Mouse (Mus musculus) c-Kit-positive CD71-negative TER-119-negative erythroid progenitor cells, embryonic 14.5 days (primary cell): ENCODE measurements around the gene Fhit.

Source experiments
- DNase-seq: peaks from one replicate; pipeline ENCODE4 v3.0.0-alpha.2; 2013; ENCODE audit warnings: low read depth

Fhit gene

GRCm38 (mm10) chr14:9600271-9600670, 1561.6 kb downstream of the Fhit start:
- DNase-seq = no peak

DNA sequence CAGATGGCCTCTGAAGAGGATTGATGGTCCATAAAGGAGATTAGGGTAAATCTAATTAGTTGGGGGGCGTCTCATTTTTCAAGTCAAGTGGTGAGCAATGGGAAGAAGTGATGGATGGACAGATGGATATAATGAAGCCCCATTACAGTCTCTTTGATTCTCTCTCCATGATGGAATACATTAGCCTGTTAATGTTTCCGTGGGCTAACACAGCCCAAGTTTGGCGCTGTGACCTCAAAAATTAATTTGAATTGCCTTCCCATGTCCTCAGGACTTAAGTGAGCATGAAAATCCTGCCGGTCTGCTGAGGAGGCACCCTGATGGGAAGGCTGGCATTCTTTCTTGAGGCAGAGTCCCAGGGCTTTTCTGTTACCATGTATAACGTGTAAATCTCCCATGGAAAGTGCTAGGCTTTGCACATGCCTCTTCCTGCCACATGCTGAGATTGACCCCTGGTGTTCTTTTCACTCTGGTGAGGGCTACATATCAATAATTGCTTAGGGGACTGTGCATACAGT, 1564.3 kb downstream of the Fhit start:
- DNase-seq = no peak

- DNase-seq = no peak
These were observed 1572.7 kb downstream of the Fhit start for GRCm38 (mm10) chr14:9589121-9589520.

GRCm38 (mm10) chr14:9587900-9588299, 1573.9 kb downstream of the Fhit start:
- DNase-seq = no peak

- DNase-seq = no peak
These were observed 1578.3 kb downstream of the Fhit start for GRCm38 (mm10) chr14:9583227-9584155.

DNA sequence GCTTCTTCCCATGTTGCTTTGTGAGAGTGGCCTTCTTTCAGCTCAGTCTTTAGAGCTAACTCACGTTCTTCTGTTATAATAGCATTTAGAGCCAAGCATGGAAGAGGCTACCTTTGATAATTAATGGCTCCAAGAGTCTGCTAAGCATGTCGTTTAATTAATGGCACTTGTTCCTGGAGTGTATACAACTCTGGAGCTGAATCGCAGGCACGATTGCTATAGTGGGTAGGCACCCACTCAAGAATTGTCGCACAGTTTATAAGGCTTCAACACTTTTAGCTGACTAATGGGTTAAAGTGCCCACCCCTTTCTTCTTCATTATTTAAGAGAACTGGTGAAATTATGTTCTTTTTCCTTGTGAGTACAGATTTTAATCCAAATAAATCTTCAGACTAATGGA, 1605.5 kb downstream of the Fhit start:
- DNase-seq = no peak

DNA sequence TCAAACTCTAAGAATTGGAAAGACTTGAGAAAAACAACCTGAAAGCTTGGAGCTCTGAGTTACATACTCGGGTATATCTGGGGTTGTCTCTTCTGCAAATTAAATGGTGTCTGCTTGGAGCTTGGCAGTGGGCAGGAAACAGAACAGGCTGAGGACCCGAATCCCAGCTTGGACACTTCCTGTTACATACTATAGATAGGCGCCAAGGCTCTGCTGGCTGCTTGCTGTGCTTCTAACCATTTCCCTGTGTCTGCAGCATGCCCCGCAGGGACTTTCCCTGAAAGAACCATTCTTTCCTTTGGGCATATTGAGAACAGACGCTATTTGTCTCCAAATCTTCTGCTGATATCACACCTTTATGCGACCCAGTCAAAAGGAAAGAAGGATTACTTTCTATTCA, 1606.0 kb downstream of the Fhit start:
- DNase-seq = no peak

- DNase-seq = no peak
These were observed 1609.7 kb downstream of the Fhit start for GRCm38 (mm10) chr14:9552149-9552548.

DNA sequence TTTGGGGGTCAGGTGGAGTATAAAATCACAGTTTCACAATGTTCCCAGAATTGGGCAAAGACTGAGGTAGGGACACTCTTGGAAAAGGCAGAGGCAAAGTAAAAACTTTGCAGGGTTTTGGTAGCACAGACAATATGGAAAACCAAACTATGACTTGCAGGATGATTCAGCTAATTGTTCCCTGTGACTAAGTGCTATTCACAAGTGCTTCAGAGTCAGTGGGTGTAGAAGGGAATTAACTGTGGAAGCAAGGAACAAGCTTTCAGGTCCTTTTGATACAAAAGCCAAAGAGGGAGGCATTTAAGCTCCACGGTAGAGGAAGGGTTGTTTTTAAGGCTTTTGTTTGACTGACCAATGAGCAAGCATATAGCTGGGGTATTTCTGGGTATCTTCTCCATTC, 1613.9 kb downstream of the Fhit start:
- DNase-seq = no peak

- DNase-seq = no peak
These were observed 1617.5 kb downstream of the Fhit start for GRCm38 (mm10) chr14:9544364-9544763.

DNA sequence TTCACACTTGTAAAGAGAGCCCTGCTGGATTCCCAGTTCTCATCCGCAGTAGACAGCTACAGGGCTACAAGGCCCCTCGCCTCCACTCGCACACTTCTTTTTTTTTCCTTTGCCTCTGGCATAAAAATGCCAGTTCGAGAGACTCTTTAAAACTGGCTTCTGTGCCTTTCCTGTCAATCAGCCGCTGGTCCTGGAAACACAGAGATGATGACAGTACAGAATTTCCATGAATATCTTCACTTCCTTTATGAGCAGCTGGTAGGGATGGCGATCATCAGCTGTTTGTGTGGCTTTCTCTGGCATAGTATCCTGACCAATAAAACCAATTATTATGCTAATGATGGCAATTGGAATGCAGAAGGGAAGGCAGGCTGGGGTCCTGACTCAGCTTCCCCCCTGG, 1626.3 kb downstream of the Fhit start:
- no peak for DNase-seq

- no peak for DNase-seq
These were observed 1632.6 kb downstream of the Fhit start for GRCm38 (mm10) chr14:9529247-9529646.

GRCm38 (mm10) chr14:9526136-9526535, 1635.7 kb downstream of the Fhit start:
- DNase-seq = no peak

DNA sequence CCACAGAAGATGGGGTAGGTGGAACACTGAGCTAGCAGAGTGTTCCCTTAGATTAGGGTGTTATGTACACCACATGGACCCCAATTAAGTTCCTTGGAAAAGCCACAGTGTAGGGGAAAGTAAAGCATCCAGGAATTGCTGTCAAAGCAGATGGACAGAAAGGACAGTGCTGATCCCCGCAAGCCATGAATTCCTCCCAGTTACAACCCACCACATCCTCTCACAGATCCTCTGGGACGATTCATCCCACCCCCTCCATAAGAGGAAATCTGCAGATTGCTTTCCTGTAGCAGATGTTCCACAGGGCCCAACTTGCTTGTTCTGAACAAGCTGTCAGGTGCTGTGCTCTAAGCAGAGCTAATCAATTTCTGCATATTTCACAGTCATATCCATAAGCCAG, 1644.2 kb downstream of the Fhit start:
- DNase-seq = no peak

- DNase-seq = no peak
These were observed 1652.2 kb downstream of the Fhit start for GRCm38 (mm10) chr14:9509678-9510077.
